Mouse (Mus musculus) forebrain, embryonic 16.5 days (tissue): ENCODE data around the gene Mto1. TPM values are rescaled to one million over a fixed set of nuclear protein-coding genes. Genes with fewer than 3 reads are reported as not detected.
"Not testable (repeated sequence)": the region's sequence is repeated elsewhere in the genome, so short reads cannot be mapped to it uniquely, and the experiment has no call there.

Experiments
- ATAC-seq: fragments of 200-750 bp; cut with Nextera tagmentation; 2 replicates; pipeline ENCODE4 v1.8.0; 2017; ENCODE audit warnings: mild to moderate bottlenecking, moderate library complexity
- H3K27ac ChIP-seq: fragments of 300-500 bp; sonication (generic); 2 replicates; pipeline ENCODE4 v1.5.1; 2014; ENCODE audit warnings: low read length, control low read depth
- H3K27me3 ChIP-seq: fragments of 300-500 bp; sonication (generic); replicated peaks from 2 replicates; pipeline ENCODE4 v1.6.1; 2014; ENCODE audit warnings: low read length; ENCODE audit not compliant: control insufficient read depth, insufficient read depth
- H3K36me3 ChIP-seq: fragments of 300-500 bp; sonication (generic); 2 replicates; pipeline ENCODE4 v1.6.1; 2014; ENCODE audit not compliant: control insufficient read depth, insufficient read depth
- H3K4me1 ChIP-seq: fragments of 300-500 bp; sonication (generic); replicated peaks from 2 replicates; pipeline ENCODE4 v1.6.1; 2014; ENCODE audit warnings: low read length; ENCODE audit not compliant: control insufficient read depth, insufficient read depth
- H3K4me2 ChIP-seq: fragments of 300-500 bp; sonication (generic); 2 replicates; pipeline ENCODE4 v1.6.1; 2014; ENCODE audit warnings: mild to moderate bottlenecking, low read length, control low read depth
- H3K4me3 ChIP-seq: fragments of 300-500 bp; sonication (generic); replicated peaks from 2 replicates; pipeline ENCODE4 v1.5.1; 2014; ENCODE audit warnings: mild to moderate bottlenecking, low read length, control low read depth
- H3K9ac ChIP-seq: fragments of 300-500 bp; sonication (generic); replicated peaks from 2 replicates; pipeline ENCODE4 v1.6.1; 2014; ENCODE audit warnings: low read depth, low read length, control low read depth
- H3K9me3 ChIP-seq: fragments of 300-500 bp; sonication (generic); 2 replicates; pipeline ENCODE4 v1.6.1; 2016; ENCODE audit warnings: low read length; ENCODE audit not compliant: control insufficient read depth
- WGBS: fragments of 180-500 bp; shearing (Covaris S2); extraction: QIAGEN DNeasy Blood & Tissue Kit; methylation state at CpG from one replicate; pipeline ENCODE4 v1.1.7; 2014; 5-methylcytosine and 5-hydroxymethylcytosine counted together
- polyA plus RNA-seq: library from polyadenylated mRNA; unstranded; fragments of >200 nt; fragmentation: Nextera tagmentation; extraction: Ambion mirVana; gene quantifications from 2 replicates; pipeline ENCODE4 v1.2.1, GENCODE M21; 2015

The Mto1 gene
- polyA plus RNA-seq, 1 experiment from 2014 or later = 30.7 TPM

GRCm38 (mm10) chr9:78480227-78480626 lies 32.2 kb downstream of the Mto1 start:
- Histone ChIP-seq H3K27ac (peak overlapping the region; percentile 96; the same call in 1 of the 2 replicates), H3K4me2 (peak overlapping the region; percentile 68), H3K9ac (peak overlapping the region; percentile 98), H3K4me1 (peaks cover 29% of the 10 kb centered on the region), H3K36me3 (peaks cover 20% of the 10 kb centered on the region), H3K4me3 (peak overlapping the region; percentile 94)
- WGBS = 0% methylated on average over 13 of the region's 13 CpGs
- H3K9me3 ChIP-seq, ATAC-seq, H3K27me3 ChIP-seq: not testable (repeated sequence)

GRCm38 (mm10) chr9:78480706-78481358 lies 32.8 kb downstream of the Mto1 start:
- H3K4me1 ChIP-seq = peaks cover 29% of the 10 kb centered on the region
- no peaks in the 10 kb centered on the region for H3K9me3 ChIP-seq
- no peaks in the 10 kb centered on the region for H3K27me3 ChIP-seq
- peak overlapping the region; percentile 96 for H3K27ac ChIP-seq
- H3K4me2 ChIP-seq = peak overlapping the region; percentile 68
- peaks cover 20% of the 10 kb centered on the region for H3K36me3 ChIP-seq
- ATAC-seq = peak; percentile 8
- peak overlapping the region; percentile 98 for H3K9ac ChIP-seq
- peak overlapping the region; percentile 94 for H3K4me3 ChIP-seq
- WGBS = under 1% methylated on average over 45 of the region's 46 CpGs

GRCm38 (mm10) chr9:78481423-78482331 lies 33.7 kb downstream of the Mto1 start:
- no peaks in the 10 kb centered on the region for H3K27me3 ChIP-seq
- WGBS = under 1% methylated on average over 75 of the region's 77 CpGs
- H3K4me2 ChIP-seq = peak overlapping the region; percentile 68
- peak overlapping the region; percentile 100 for H3K27ac ChIP-seq
- peaks cover 16% of the 10 kb centered on the region for H3K36me3 ChIP-seq
- peak; percentile 99 for ATAC-seq
- H3K4me1 ChIP-seq = peaks cover 29% of the 10 kb centered on the region
- no peaks in the 10 kb centered on the region for H3K9me3 ChIP-seq
- peak overlapping the region; percentile 94 for H3K4me3 ChIP-seq
- H3K9ac ChIP-seq = peak overlapping the region; percentile 98

- 6% methylated on average over 3 of the region's 3 CpGs for WGBS
- peak overlapping the region; percentile 67 for H3K4me3 ChIP-seq
- H3K36me3 ChIP-seq = peaks cover 9% of the 10 kb centered on the region
- ATAC-seq = no peak
- peak overlapping the region; percentile 96 for H3K9ac ChIP-seq
- H3K4me1 ChIP-seq = peaks cover 24% of the 10 kb centered on the region
- no peaks in the 10 kb centered on the region for H3K27me3 ChIP-seq
- H3K9me3 ChIP-seq = no peaks in the 10 kb centered on the region
- H3K27ac ChIP-seq = peak overlapping the region; percentile 100
- H3K4me2 ChIP-seq = peak overlapping the region; percentile 66
Observed at GRCm38 (mm10) chr9:78482386-78482785, 34.4 kb downstream of the Mto1 start.

GRCm38 (mm10) chr9:78484660-78485059 lies 36.7 kb downstream of the Mto1 start:
- Histone ChIP-seq H3K36me3 (no peaks in the 10 kb centered on the region), H3K27ac (no peak overlapping the region), H3K4me1 (peaks cover 12% of the 10 kb centered on the region), H3K9ac (no peak overlapping the region), H3K4me2 (no peak overlapping the region), H3K4me3 (no peak overlapping the region), H3K9me3 (no peaks in the 10 kb centered on the region), H3K27me3 (no peaks in the 10 kb centered on the region)
- WGBS = 70% methylated on average over 3 of the region's 3 CpGs
- ATAC-seq = no peak

- not testable (repeated sequence) for H3K4me2 ChIP-seq, H3K9me3 ChIP-seq, H3K27ac ChIP-seq, ATAC-seq, H3K27me3 ChIP-seq, H3K4me1 ChIP-seq, H3K9ac ChIP-seq, H3K4me3 ChIP-seq, H3K36me3 ChIP-seq
- 94% methylated on average over 5 of the region's 5 CpGs for WGBS
Observed at GRCm38 (mm10) chr9:78488021-78488420, 40.0 kb downstream of the Mto1 start.

- ATAC-seq = peak; percentile 45; the same call in 1 of the 2 replicates
- no peaks in the 10 kb centered on the region for H3K36me3 ChIP-seq
- no peaks in the 10 kb centered on the region for H3K9me3 ChIP-seq
- peak within 1 kb of the TSS; percentile 71 for H3K4me2 ChIP-seq
- no peaks in the 10 kb centered on the region for H3K27me3 ChIP-seq
- H3K4me1 ChIP-seq = peaks cover 5% of the 10 kb centered on the region; the same call in 1 of the 2 replicates
- peak within 1 kb of the TSS; percentile 40 for H3K4me3 ChIP-seq
- WGBS = 2% methylated on average over 16 of the region's 20 CpGs
- H3K27ac ChIP-seq = no peak within 1 kb of the TSS
- peak within 1 kb of the TSS; percentile 67 for H3K9ac ChIP-seq
Observed at GRCm38 (mm10) chr9:78488890-78489420, 40.9 kb downstream of the Mto1 start, which contains the start of gene Eef1a1. Gene Eef1a1, minus strand, starts transcription at chr9:78489151.

GRCm38 (mm10) chr9:78491169-78491568 lies 43.2 kb downstream of the Mto1 start:
- Histone ChIP-seq H3K4me3 (no peak overlapping the region), H3K9ac (no peak overlapping the region), H3K4me2 (no peak overlapping the region), H3K4me1 (peaks cover 5% of the 10 kb centered on the region; the same call in 1 of the 2 replicates), H3K36me3 (no peaks in the 10 kb centered on the region), H3K27ac (no peak overlapping the region), H3K27me3 (no peaks in the 10 kb centered on the region), H3K9me3 (no peaks in the 10 kb centered on the region)
- ATAC-seq = no peak
- 87% methylated on average over 3 of the region's 3 CpGs for WGBS

- Histone ChIP-seq H3K27me3 (no peaks in the 10 kb centered on the region), H3K9me3 (no peaks in the 10 kb centered on the region), H3K4me3 (no peak overlapping the region), H3K36me3 (no peaks in the 10 kb centered on the region), H3K9ac (no peak overlapping the region), H3K27ac (no peak overlapping the region), H3K4me2 (no peak overlapping the region), H3K4me1 (peaks cover 5% of the 10 kb centered on the region; the same call in 1 of the 2 replicates)
- WGBS = 96% methylated on average over 3 of the region's 3 CpGs
- ATAC-seq = no peak
Observed at GRCm38 (mm10) chr9:78492254-78492653, 44.2 kb downstream of the Mto1 start.
